Mouse (Mus musculus) small intestine, adult 2 months (tissue): ENCODE data around the gene Cuedc1.

Experiments used
- CTCF ChIP-seq: fragments of 200-500 bp; IDR thresholded peaks from 2 replicates; pipeline ENCODE4 v1.5.1; 2012; ENCODE audit warnings: low read depth, mild to moderate bottlenecking, control low read depth, inconsistent platforms, low read length, moderate library complexity, mixed read lengths; ENCODE audit not compliant: insufficient replicate concordance, insufficient read length; ENCODE audit errors: extremely low read depth
- POLR2A ChIP-seq: fragments of 200-500 bp; IDR thresholded peaks from 2 replicates; pipeline ENCODE4 v1.6.1; 2012; ENCODE audit warnings: low read depth, mild to moderate bottlenecking, control low read depth, inconsistent platforms, low read length, moderate library complexity

- TF ChIP-seq POLR2A, result no peak
- no peak for TF ChIP-seq CTCF
Observed at GRCm38 (mm10) chr11:88053821-88054220, 44.0 kb upstream of the Cuedc1 start.
